Mouse (Mus musculus) gastrocnemius, postnatal 25 days (tissue): ENCODE data around the gene Mrps18c. TPM values are rescaled to one million over a fixed set of nuclear protein-coding genes. Genes with fewer than 3 reads are reported as not detected.

Experiments used
- DNase-seq: peaks from one replicate; pipeline ENCODE4 v3.0.0; 2022
- total RNA-seq, 2 experiments: library from RNA; stranded (reverse); gene quantifications; 1 replicate in 1 of 2; 2 replicates in 1 of 2; pipeline ENCODE4 v1.2.3; 2021

Mrps18c gene
- total RNA-seq, 2 experiments from 2014 or later, result 65.7 to 67.6 TPM

- no peak for DNase-seq
These were observed 27.5 kb downstream of the Mrps18c start for GRCm38 (mm10) chr5:100825975-100826374.

- no peak for DNase-seq
These were observed 28.1 kb downstream of the Mrps18c start for GRCm38 (mm10) chr5:100826531-100826930.

GRCm38 (mm10) chr5:100828701-100829100 lies 30.3 kb downstream of the Mrps18c start:
- no peak for DNase-seq

DNA sequence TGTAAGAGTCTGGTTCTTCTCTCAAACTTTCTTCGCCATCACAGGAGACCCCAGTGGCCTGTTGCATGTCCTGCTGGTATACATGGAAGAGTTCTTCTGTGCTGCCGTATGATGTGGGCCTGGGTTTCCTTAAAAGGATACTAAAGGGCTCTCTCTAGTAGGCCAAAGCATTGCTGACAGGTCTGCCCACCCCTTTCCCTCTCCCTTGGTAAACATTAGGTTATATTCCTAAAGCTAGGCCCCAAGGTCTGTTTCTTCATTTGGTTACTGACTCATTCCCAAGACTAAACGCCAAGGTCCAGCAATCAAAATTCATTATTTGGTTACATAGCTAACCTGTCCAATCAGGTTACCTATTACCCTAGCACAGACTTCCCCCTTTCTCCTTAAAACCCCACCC lies 34.3 kb downstream of the Mrps18c start:
- DNase-seq, result no peak

GRCm38 (mm10) chr5:100833841-100834240 lies 35.4 kb downstream of the Mrps18c start:
- DNase-seq, result no peak

GRCm38 (mm10) chr5:100835862-100836538 lies 37.6 kb downstream of the Mrps18c start:
- no peak for DNase-seq

DNA sequence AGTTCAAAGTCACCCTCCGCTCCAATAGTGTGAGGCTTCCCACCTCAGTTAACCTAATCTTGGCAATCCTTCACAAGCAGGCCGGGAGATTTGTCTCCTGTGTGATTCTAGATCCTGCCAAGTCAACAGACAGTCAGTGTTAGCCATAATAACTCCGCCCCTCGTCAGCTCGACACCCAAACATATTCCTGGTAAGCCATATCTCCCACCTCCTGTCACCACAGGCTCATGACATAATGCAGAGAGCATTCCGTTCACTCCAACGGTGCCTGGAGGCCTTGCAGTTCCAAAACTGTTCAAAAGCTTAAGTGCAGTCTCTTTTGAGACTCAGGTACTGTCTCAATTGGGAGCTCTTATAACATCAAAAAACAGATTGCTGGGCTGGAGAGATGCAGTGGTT lies 39.5 kb downstream of the Mrps18c start:
- no peak for DNase-seq

DNA sequence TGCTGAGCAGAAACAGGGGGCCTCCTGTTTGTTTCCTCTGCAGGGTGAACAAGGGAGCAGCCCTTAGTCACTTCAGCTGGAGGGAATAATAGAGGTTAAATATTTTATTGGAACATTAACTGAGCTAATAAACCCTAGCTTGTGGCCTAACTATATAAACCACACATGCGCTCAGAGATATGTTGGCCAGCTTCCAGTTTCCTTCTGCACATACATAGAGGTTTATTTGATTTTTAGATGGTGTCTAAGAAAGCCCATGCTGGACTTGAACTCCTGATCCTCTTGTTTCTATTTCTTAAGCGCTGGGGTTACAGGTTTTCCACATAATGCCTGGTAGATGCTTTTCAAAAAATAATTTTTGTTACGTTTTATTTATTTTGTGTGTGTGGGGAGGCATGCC lies 46.1 kb downstream of the Mrps18c start:
- no peak for DNase-seq

GRCm38 (mm10) chr5:100845485-100845847 lies 47.0 kb downstream of the Mrps18c start, which contains the start of gene Gpat3:
TSS of gene Gpat3 (plus strand) at chr5:100845713.
- no peak for DNase-seq

- DNase-seq, result peak; percentile 71
These were observed 47.6 kb downstream of the Mrps18c start for GRCm38 (mm10) chr5:100845848-100846598.

- no peak for DNase-seq
These were observed 48.1 kb downstream of the Mrps18c start for GRCm38 (mm10) chr5:100846599-100846920.

DNA sequence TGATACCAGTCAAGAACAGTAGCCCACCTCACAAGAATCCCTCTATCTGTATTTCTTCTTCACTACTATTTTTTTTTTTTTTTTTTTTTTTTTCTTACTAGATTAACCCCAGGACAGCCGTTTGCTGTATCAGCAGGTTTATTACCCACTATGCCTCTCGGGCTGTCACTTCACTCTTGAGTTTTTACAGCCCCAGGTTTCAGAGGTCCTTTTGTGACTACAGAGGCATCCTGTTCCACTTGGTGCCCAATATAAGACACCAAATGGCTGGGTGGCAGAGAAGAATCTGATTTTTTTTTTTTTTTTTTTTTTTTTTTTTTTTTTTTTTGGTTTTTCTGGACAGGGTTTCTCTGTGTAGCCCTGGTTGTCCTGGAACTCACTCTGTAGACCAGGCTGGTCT lies 48.7 kb downstream of the Mrps18c start:
- no peak for DNase-seq

DNA sequence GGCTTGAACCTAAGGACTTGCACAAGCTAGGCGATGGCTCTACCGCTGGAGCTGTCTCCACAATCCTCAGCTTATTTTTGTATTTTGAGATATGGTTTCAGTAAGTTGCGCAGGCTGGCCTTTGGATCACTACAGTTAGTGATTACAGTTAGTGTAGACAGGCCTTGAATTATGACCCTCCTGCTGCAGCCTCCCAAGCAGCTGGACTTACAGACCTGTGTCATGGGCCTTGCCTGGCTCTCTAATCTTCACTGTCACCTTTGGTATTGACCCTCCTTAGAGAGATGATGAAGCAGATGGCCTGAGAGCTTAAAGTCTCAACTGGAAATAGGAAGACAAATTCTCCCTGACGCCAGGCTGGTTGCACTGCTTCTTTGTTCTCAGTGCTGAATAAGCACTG lies 55.5 kb downstream of the Mrps18c start:
- DNase-seq, result no peak

Other genes starting within 250 kb of the Mrps18c start
- 1 to 10 TPM in 1 of 2 experiments, not detected in 1; 1.3 TPM for gene Plac8, start 226.4 kb upstream of the Mrps18c start, total RNA-seq
- 10 to 100 TPM; 58.4 to 61.5 TPM for gene Coq2, start 123.5 kb upstream of the Mrps18c start, total RNA-seq
- under 1 TPM; 0.13 to 0.70 TPM for gene Hpse, start 78.9 kb upstream of the Mrps18c start, total RNA-seq
- gene Helq, start within 50 bp of the Mrps18c start, total RNA-seq, result 1 to 10 TPM; 6.1 to 6.3 TPM
- gene Abraxas1, start 22.3 kb downstream of the Mrps18c start, total RNA-seq, result 1 to 10 TPM; 4.5 to 5.2 TPM
- gene Gpat3, start 47.1 kb downstream of the Mrps18c start, total RNA-seq, result 1 to 10 TPM; 4.9 to 7.0 TPM